7 mouse cellular contexts compared by ENCODE assay signal in genomic region chr2:65668437-65669135, GRCm38 (mm10). TPM values are rescaled to one million over a fixed set of nuclear protein-coding genes. Genes with fewer than 3 reads are reported as not detected.
DNase-seq lines count a peak whose midpoint lies in the region; ATAC-seq lines count a peak whose summit lies in the region.

No protein-coding gene starts in this region.

- H3K9ac ChIP-seq in intestine, embryonic 15.5 days, result no peak overlapping the region

- peak overlapping the region; percentile 59 for H3K4me2 ChIP-seq in intestine, embryonic 15.5 days (replicated peaks)

- H3K4me1 ChIP-seq in intestine, embryonic 15.5 days (replicated peaks), result no peaks in the 10 kb centered on the region; the same call in 1 of the 2 replicates

- H3K36me3 ChIP-seq in intestine, embryonic 15.5 days, result no peaks in the 10 kb centered on the region

- 16% methylated on average over 12 of the region's 12 CpGs for WGBS in intestine, embryonic 15.5 days

- peak overlapping the region; percentile 36 for H3K4me3 ChIP-seq in intestine, embryonic 15.5 days (replicated peaks)

- peak; percentile 94 for ATAC-seq in intestine, embryonic 15.5 days
- ATAC-seq in megakaryocyte-erythroid progenitor cell, adult 5-6 weeks (replicated peaks; ENCODE audit: low FRiP score, low TSS enrichment, poor library complexity, severe bottlenecking), result peak; percentile 94

- H3K9me3 ChIP-seq in intestine, embryonic 15.5 days, result no peaks in the 10 kb centered on the region

- intact Hi-C loops in left cerebral cortex, postnatal 14 days (cut with DNase I), result loop anchor here (1.0 kb wide), 1 partner anchor 47 kb away; no protein-coding TSS in a partner anchor

- H3K27me3 ChIP-seq in intestine, embryonic 15.5 days (replicated peaks), result no peaks in the 10 kb centered on the region

- DNase-seq in adrenal gland, adult 2 months, result peak; percentile 62
- DNase-seq in embryo, embryonic 10 days (ENCODE audit: low spot score), result peak; percentile 94
- peak; percentile 40 for DNase-seq in gastrocnemius, postnatal 25 days
- peak; percentile 87 to 95 for DNase-seq in left cerebral cortex, postnatal 14 days (ENCODE audit: low spot score in 2 of 2)
- DNase-seq in right cerebral cortex, postnatal 36 days (ENCODE audit: low spot score in 2 of 2), result peak; percentile 79 to 80

- H3K27ac ChIP-seq in intestine, embryonic 15.5 days, result no peak overlapping the region

RNA-seq across cellular contexts. Expression of gene Scn2a, which starts 48.0 kb away (rescaled TPM):
- total RNA-seq in adrenal gland, adult 2 months (2021), result 1 to 10 TPM in 1 of 2 experiments, under 1 TPM in 1; 0.55 to 1.2 TPM
- 0.07 and 0.10 TPM in 2 replicates for polyA plus RNA-seq in adrenal gland, adult 2 months (2012; rRNA removed)
- total RNA-seq in gastrocnemius, postnatal 25 days (2021), result under 1 TPM; 0.54 to 0.91 TPM
- 2.3 and 3.0 TPM in 2 replicates for polyA plus RNA-seq in intestine, embryonic 15.5 days (2015; fragmentation: Nextera tagmentation; extraction: Ambion mirVana)
- 100 to 1,000 TPM; 342 to 345 TPM for total RNA-seq in left cerebral cortex, postnatal 14 days (2021)
- 0.44 TPM in 1 of 2 replicates, not detected in the other for total RNA-seq in megakaryocyte-erythroid progenitor cell, adult 5-6 weeks (2014; fragmentation: Nextera tagmentation)
- not detected in 2 replicates for total RNA-seq in megakaryocyte-erythroid progenitor cell, adult 5-6 weeks (2017)

Comparison
In these comparisons a context has a peak if more than half of its experiments do, and no peak if none do; other contexts are left out.
1. DNase-seq: peak in every context shown above with its lines; median percentile 94 in embryo, embryonic 10 days; 91 in left cerebral cortex, postnatal 14 days; 80 in right cerebral cortex, postnatal 36 days; 62 in adrenal gland, adult 2 months; 40 in gastrocnemius, postnatal 25 days.
2. RNA of gene Scn2a, which starts 48.0 kb away (total RNA-seq): 342 to 345 TPM in left cerebral cortex, postnatal 14 days; 0.55 to 1.2 TPM in adrenal gland, adult 2 months, 0.54 to 0.91 TPM in gastrocnemius, postnatal 25 days and 0.44 TPM in megakaryocyte-erythroid progenitor cell, adult 5-6 weeks; every median in the first group is over 100 times any median in the second.